Mouse (Mus musculus): ENCODE measurements at regions not wholly inside any gene's neighbourhood (a gene's known extent, or its start where the extent isn't known, plus 50 kb on each side); places are given as distances from the start of the nearest gene placed in this dataset.

DNA sequence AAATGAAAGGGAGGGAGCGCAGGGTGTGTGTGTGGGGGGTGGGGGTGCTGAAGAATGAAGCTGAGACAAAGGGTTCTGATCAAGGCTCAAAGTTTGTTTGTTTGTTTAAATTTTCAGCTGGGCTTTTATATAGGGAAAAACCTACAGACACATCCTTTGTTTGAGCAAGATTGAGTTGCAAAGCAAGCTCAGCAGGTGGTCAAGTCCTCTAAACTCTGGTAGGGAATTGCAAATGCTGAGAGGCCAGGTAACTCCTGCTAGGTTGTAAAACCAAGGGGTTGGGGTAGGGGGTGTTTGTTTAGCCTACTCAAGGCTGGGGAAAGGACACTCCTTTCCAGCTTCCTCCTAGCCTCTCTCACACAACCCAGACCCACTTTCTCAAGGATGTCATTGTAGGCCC is 909.6 kb downstream of the Stpg2 start:
- WGBS: 58% methylated on average over 1 of the region's 1 CpGs
- Histone ChIP-seq H3K4me1 (replicated peaks; ENCODE audit: control insufficient read depth, insufficient read depth, low read length) (no peaks in the 10 kb centered on the region), H3K27ac (ENCODE audit: low read length) (no peak overlapping the region), H3K27me3 (replicated peaks; ENCODE audit: control insufficient read depth, insufficient read depth, low read length) (no peaks in the 10 kb centered on the region), H3K9ac (replicated peaks; ENCODE audit: low read depth, low read length) (no peak overlapping the region), H3K4me3 (replicated peaks; ENCODE audit: low read length) (no peak overlapping the region), H3K9me3 (ENCODE audit: control insufficient read depth, low read length) (no peaks in the 10 kb centered on the region), H3K4me2 (ENCODE audit: low read length) (no peak overlapping the region), H3K36me3 (ENCODE audit: control insufficient read depth, insufficient read depth) (no peaks in the 10 kb centered on the region)
- no peak for ATAC-seq

DNA sequence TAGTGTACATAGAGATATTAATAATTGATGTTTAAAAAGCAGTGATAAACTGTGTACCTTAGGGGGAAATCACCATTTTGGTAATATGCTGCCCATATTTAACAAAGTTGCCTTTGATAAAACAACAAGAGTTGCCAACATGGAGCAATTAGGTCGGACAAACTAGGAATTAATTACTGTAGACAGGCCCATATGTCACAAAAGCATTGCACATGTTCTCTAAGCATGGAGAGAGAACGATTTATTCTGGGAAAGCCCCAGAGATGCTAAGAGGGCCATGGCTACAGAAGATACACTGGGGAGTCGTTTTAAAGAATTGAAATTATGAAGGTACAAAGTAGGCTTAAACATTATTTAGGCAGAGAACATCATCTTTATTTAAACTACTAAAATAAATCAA is 921.8 kb downstream of the Stpg2 start:
- Histone ChIP-seq H3K9ac (replicated peaks; ENCODE audit: low read depth, low read length) (no peak overlapping the region), H3K9me3 (ENCODE audit: control insufficient read depth, low read length) (no peaks in the 10 kb centered on the region), H3K4me2 (ENCODE audit: low read length) (no peak overlapping the region), H3K4me1 (replicated peaks; ENCODE audit: control insufficient read depth, insufficient read depth, low read length) (no peaks in the 10 kb centered on the region), H3K27ac (ENCODE audit: low read length) (no peak overlapping the region), H3K27me3 (replicated peaks; ENCODE audit: control insufficient read depth, insufficient read depth, low read length) (no peaks in the 10 kb centered on the region), H3K36me3 (ENCODE audit: control insufficient read depth, insufficient read depth) (no peaks in the 10 kb centered on the region), H3K4me3 (replicated peaks; ENCODE audit: low read length) (no peak overlapping the region)
- ATAC-seq: peak; percentile 68; the same call in 1 of the 2 replicates
- 37% methylated on average over 3 of the region's 3 CpGs for WGBS

DNA sequence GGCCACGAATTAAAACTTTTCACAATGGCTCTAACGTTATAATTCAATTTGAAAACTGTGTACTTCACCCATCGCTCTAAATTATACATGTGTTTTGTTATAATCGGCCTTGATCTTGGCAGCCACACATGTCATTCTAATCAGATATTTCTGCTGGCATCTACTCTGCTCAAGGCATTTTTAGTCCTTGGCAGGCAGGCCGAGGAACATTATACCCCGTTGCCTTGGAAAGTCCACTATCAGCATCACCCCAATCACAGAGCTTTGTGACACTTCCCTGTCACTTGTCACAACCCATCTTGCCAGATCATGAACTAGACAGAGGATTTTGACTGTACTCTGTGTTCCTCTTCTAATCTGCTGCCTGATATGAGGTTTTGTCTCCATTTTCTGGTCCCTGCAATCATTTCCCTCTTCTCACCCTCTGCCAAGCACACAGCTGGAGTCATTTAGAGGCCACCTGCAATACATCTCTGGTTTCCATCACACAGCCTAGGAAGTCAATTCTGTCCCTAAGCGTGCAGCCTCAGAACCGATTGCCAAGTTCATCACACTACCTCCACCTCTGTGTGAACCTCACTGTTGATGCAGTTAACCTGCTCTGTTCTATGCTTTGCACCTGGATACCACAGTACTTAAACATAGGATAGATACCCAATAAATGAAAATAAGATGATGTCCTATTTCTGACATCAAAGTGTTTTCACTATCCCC is 923.7 kb downstream of the Stpg2 start:
- no peaks in the 10 kb centered on the region for H3K36me3 ChIP-seq (ENCODE audit: control insufficient read depth, insufficient read depth)
- no peak overlapping the region for H3K9ac ChIP-seq (replicated peaks; ENCODE audit: low read depth, low read length)
- H3K27me3 ChIP-seq (replicated peaks; ENCODE audit: control insufficient read depth, insufficient read depth, low read length): no peaks in the 10 kb centered on the region
- no peaks in the 10 kb centered on the region for H3K4me1 ChIP-seq (replicated peaks; ENCODE audit: control insufficient read depth, insufficient read depth, low read length)
- H3K9me3 ChIP-seq (ENCODE audit: control insufficient read depth, low read length): no peaks in the 10 kb centered on the region
- H3K27ac ChIP-seq (ENCODE audit: low read length): no peak overlapping the region
- 60% methylated on average over 8 of the region's 8 CpGs for WGBS
- peak; percentile 54 for ATAC-seq
- no peak overlapping the region for H3K4me3 ChIP-seq (replicated peaks; ENCODE audit: low read length)
- no peak overlapping the region for H3K4me2 ChIP-seq (ENCODE audit: low read length)

DNA sequence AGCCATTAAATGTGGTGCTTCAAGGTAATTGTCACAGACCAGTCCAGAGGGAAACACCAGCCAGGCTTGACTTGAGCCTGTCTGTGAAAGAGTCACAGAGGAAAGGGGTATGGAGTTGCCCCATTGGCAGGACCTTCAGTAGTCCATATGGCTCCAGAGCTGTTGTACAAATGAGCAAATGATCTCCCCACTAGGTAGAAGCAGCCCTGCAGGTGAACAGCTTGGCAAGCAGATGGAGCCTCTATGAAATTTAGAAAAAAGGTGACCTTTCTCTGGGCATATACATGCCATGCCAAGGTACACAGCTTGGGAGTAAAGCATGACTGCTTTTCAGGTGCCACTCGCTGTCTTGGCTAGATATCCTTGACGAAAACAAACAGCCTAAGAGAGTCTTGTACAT is 938.4 kb downstream of the Stpg2 start:
- H3K4me3 ChIP-seq (replicated peaks; ENCODE audit: low read length): no peak overlapping the region
- no peaks in the 10 kb centered on the region for H3K4me1 ChIP-seq (replicated peaks; ENCODE audit: control insufficient read depth, insufficient read depth, low read length)
- H3K4me2 ChIP-seq (ENCODE audit: low read length): no peak overlapping the region
- no peak overlapping the region for H3K9ac ChIP-seq (replicated peaks; ENCODE audit: low read depth, low read length)
- no peak for ATAC-seq
- H3K27me3 ChIP-seq (replicated peaks; ENCODE audit: control insufficient read depth, insufficient read depth, low read length): no peaks in the 10 kb centered on the region
- H3K9me3 ChIP-seq (ENCODE audit: control insufficient read depth, low read length): no peaks in the 10 kb centered on the region
- H3K27ac ChIP-seq (ENCODE audit: low read length): no peak overlapping the region
- 88% methylated on average over 2 of the region's 2 CpGs for WGBS
- H3K36me3 ChIP-seq (ENCODE audit: control insufficient read depth, insufficient read depth): no peaks in the 10 kb centered on the region

DNA sequence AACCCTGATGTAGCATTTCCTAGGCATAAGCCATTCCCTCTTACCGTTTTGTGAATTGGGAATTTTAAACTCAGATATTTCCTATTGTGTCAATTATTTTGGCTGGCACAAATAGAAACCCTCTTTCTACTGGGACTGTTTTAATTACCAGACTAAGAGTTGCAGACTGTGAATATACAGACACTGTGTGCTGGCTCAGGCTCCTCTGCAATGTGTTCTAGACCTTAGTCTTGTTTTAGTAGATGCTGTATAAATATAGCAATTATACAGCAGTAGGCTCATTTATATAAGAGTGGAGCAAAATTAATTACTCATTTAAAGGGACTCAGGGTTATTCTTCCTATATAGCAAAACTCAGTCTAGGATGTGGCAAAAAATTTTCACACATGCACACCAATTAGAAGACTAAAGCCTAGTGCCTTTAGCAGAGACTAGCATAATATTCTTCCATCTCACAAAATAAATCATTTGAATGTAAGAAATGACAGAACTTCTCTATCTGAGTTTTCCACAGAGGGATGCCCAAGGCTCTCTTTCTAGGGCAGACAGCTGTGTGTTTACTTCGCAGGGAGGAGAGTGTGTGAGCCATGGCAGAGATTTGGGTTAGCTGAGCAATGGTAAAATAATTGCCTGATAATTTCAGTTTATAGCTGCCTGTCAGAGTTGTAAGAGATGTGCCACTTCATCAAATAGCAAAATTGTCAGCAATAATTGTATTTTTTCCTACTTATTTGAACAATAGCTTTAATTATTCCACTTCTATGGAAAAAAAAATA is 941.9 kb downstream of the Stpg2 start:
- Histone ChIP-seq H3K4me1 (replicated peaks; ENCODE audit: control insufficient read depth, insufficient read depth, low read length) (peaks cover 5% of the 10 kb centered on the region; the same call in 1 of the 2 replicates), H3K4me3 (replicated peaks; ENCODE audit: low read length) (no peak overlapping the region), H3K27me3 (replicated peaks; ENCODE audit: control insufficient read depth, insufficient read depth, low read length) (no peaks in the 10 kb centered on the region), H3K36me3 (ENCODE audit: control insufficient read depth, insufficient read depth) (no peaks in the 10 kb centered on the region), H3K9me3 (ENCODE audit: control insufficient read depth, low read length) (no peaks in the 10 kb centered on the region), H3K9ac (replicated peaks; ENCODE audit: low read depth, low read length) (no peak overlapping the region), H3K4me2 (ENCODE audit: low read length) (no peak overlapping the region), H3K27ac (ENCODE audit: low read length) (no peak overlapping the region)
- peak; percentile 64 for ATAC-seq
- 46% methylated on average over 2 of the region's 2 CpGs for WGBS

DNA sequence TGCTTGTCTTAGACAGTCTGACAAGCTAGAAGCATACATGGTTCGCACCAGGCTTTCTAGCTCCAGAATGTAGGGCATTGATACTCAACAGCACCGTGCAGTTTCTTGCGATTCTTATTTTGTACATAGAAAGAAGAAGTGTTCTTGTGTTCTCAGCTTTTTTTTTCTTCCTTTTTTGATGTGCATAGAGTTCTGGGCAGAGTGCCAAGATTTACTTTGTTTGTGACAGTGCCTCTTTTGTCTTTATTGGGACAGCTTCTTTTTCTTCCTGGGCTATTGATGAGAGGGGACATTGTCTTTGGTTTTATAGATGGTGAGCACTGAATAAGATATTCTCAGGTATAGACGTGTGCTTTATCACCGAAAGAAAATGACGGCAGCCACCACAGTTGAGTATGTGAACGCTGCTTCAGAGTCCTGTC is 945.0 kb downstream of the Stpg2 start:
- Histone ChIP-seq H3K4me1 (replicated peaks; ENCODE audit: control insufficient read depth, insufficient read depth, low read length) (peaks cover 5% of the 10 kb centered on the region; the same call in 1 of the 2 replicates), H3K4me3 (replicated peaks; ENCODE audit: low read length) (no peak overlapping the region), H3K27me3 (replicated peaks; ENCODE audit: control insufficient read depth, insufficient read depth, low read length) (no peaks in the 10 kb centered on the region), H3K9me3 (ENCODE audit: control insufficient read depth, low read length) (no peaks in the 10 kb centered on the region), H3K4me2 (ENCODE audit: low read length) (peak overlapping the region; percentile 29; the same call in 1 of the 2 replicates), H3K9ac (replicated peaks; ENCODE audit: low read depth, low read length) (no peak overlapping the region), H3K27ac (ENCODE audit: low read length) (no peak overlapping the region), H3K36me3 (ENCODE audit: control insufficient read depth, insufficient read depth) (no peaks in the 10 kb centered on the region)
- 15% methylated on average over 7 of the region's 7 CpGs for WGBS
- ATAC-seq: peak; percentile 68

DNA sequence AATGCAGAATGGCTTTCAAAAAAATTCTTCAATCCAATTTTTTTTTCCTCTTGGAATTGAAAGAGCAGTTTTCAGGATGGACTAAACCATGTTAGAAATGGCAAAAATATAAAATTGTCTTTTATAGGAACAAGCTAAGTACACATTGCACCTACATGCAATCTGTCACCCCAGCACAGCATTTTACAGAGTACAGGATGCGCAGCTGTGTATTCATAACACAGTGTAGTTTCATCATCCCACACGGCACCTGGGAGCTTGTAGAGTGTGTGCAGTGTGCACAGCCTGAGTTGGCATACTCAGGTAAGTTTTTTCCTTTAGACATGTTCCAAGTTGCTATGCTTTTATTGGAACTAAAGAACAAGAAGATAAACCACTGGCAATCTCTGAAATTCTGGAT is 974.0 kb downstream of the Stpg2 start:
- Histone ChIP-seq H3K4me2 (ENCODE audit: low read length) (no peak overlapping the region), H3K27me3 (replicated peaks; ENCODE audit: control insufficient read depth, insufficient read depth, low read length) (no peaks in the 10 kb centered on the region), H3K9ac (replicated peaks; ENCODE audit: low read depth, low read length) (no peak overlapping the region), H3K9me3 (ENCODE audit: control insufficient read depth, low read length) (no peaks in the 10 kb centered on the region), H3K4me1 (replicated peaks; ENCODE audit: control insufficient read depth, insufficient read depth, low read length) (no peaks in the 10 kb centered on the region), H3K27ac (ENCODE audit: low read length) (no peak overlapping the region), H3K36me3 (ENCODE audit: control insufficient read depth, insufficient read depth) (no peaks in the 10 kb centered on the region), H3K4me3 (replicated peaks; ENCODE audit: low read length) (no peak overlapping the region)
- ATAC-seq: no peak
- WGBS: 95% methylated on average over 2 of the region's 2 CpGs

- no peak overlapping the region for H3K4me3 ChIP-seq (replicated peaks; ENCODE audit: low read length)
- 81% methylated on average over 4 of the region's 4 CpGs for WGBS
- no peak overlapping the region for H3K27ac ChIP-seq (ENCODE audit: low read length)
- H3K36me3 ChIP-seq (ENCODE audit: control insufficient read depth, insufficient read depth): no peaks in the 10 kb centered on the region
- no peak overlapping the region for H3K4me2 ChIP-seq (ENCODE audit: low read length)
- H3K27me3 ChIP-seq (replicated peaks; ENCODE audit: control insufficient read depth, insufficient read depth, low read length): no peaks in the 10 kb centered on the region
- H3K9me3 ChIP-seq (ENCODE audit: control insufficient read depth, low read length): no peaks in the 10 kb centered on the region
- no peak for ATAC-seq
- no peaks in the 10 kb centered on the region for H3K4me1 ChIP-seq (replicated peaks; ENCODE audit: control insufficient read depth, insufficient read depth, low read length)
- no peak overlapping the region for H3K9ac ChIP-seq (replicated peaks; ENCODE audit: low read depth, low read length)
Observed at GRCm38 (mm10) chr3:140182690-140183089, 977.2 kb downstream of the Stpg2 start.

- H3K36me3 ChIP-seq (ENCODE audit: control insufficient read depth, insufficient read depth): no peaks in the 10 kb centered on the region
- ATAC-seq: peak; percentile 38; the same call in 1 of the 2 replicates
- no peak overlapping the region for H3K9ac ChIP-seq (replicated peaks; ENCODE audit: low read depth, low read length)
- no peak overlapping the region for H3K27ac ChIP-seq (ENCODE audit: low read length)
- H3K9me3 ChIP-seq (ENCODE audit: control insufficient read depth, low read length): no peaks in the 10 kb centered on the region
- H3K4me1 ChIP-seq (replicated peaks; ENCODE audit: control insufficient read depth, insufficient read depth, low read length): no peaks in the 10 kb centered on the region
- H3K4me2 ChIP-seq (ENCODE audit: low read length): no peak overlapping the region
- H3K27me3 ChIP-seq (replicated peaks; ENCODE audit: control insufficient read depth, insufficient read depth, low read length): no peaks in the 10 kb centered on the region
- 22% methylated on average over 4 of the region's 4 CpGs for WGBS
- no peak overlapping the region for H3K4me3 ChIP-seq (replicated peaks; ENCODE audit: low read length)
Observed at GRCm38 (mm10) chr3:140184899-140185525, 979.5 kb downstream of the Stpg2 start.
